Mouse (Mus musculus): ENCODE results near the gene Nup188.

The Nup188 gene

GRCm38 (mm10) chr2:30392577-30393369 lies 106.6 kb downstream of the Nup188 start:
- peak; percentile 89 for DNase-seq

DNA sequence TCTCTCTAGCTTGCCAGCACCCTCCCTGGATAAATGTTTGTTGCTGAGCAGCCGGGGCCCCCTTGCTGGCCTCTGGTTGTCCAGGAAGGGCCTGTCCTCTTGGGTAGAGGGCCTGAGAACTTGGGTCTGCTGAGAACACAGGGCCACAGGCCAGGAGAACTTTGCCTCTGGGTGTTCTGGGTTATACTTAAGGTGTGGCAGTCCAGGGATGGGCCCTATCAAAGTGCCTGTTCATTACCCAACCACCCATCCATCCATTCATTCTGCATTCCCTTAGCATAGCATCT lies 107.1 kb downstream of the Nup188 start:
- no peak for DNase-seq

Data from kidney, postnatal 14 days (tissue).